In genomic region chr2:13438275-13438845, GRCm38 (mm10) we compare ENCODE assay signal across 20 mouse cellular contexts. TPM values are rescaled to one million over a fixed set of nuclear protein-coding genes. Genes with fewer than 3 reads are reported as not detected.
DNase-seq lines count a peak whose midpoint lies in the region; ATAC-seq and TF ChIP-seq lines count a peak whose summit lies in the region.
"Had no signal": no experiment of that assay in that cellular context is flagged by ENCODE, and none has a peak within 500 bp of the region (broad histone marks: within the 10 kb centered on the region; RNA-seq: fewer than 3 reads in every experiment).

No protein-coding gene starts in this region.

- no peak overlapping the region for H3K4me2 ChIP-seq in heart, postnatal 0 days (ENCODE audit: low read depth, low read length)
- H3K4me2 ChIP-seq: forebrain, embryonic 15.5 days; liver, embryonic 15.5 days; neural tube, embryonic 15.5 days had no signal

- 23% methylated on average over 3 of the region's 3 CpGs for WGBS in heart, adult 2 months
- 31% methylated on average over 3 of the region's 3 CpGs for WGBS in heart, postnatal 0 days

- TF ChIP-seq CTCF in heart, adult 2 months (IDR thresholded peaks at IDR 0.05), result no peak
- no peak for TF ChIP-seq CTCF in heart, postnatal 0 days (IDR thresholded peaks at IDR 0.05; ENCODE audit: low read depth)

- intact Hi-C loops in heart, adult 2 months (cut with DNase I), result no loop called here
- intact Hi-C loops in heart, postnatal 25 days (cut with DNase I), result no loop called here

- peaks cover 4% of the 10 kb centered on the region for H3K4me1 ChIP-seq in heart, adult 2 months (ENCODE audit: control insufficient read depth, insufficient read depth, low read length)
- H3K4me1 ChIP-seq in heart, postnatal 0 days (ENCODE audit: control insufficient read depth, insufficient read depth), result peaks cover 11% of the 10 kb centered on the region
- H3K4me1 ChIP-seq: forebrain, embryonic 15.5 days; liver, embryonic 15.5 days; neural tube, embryonic 15.5 days had no signal

- peak overlapping the region; percentile 60 for H3K27ac ChIP-seq in heart, adult 2 months
- H3K27ac ChIP-seq in heart, postnatal 0 days (ENCODE audit: low read depth), result peak overlapping the region; percentile 78
- H3K27ac ChIP-seq: forebrain, embryonic 15.5 days; liver, embryonic 15.5 days; neural tube, embryonic 15.5 days had no signal

- no peak for TF ChIP-seq POLR2A in heart, adult 2 months (IDR thresholded peaks at IDR 0.05; ENCODE audit: insufficient read depth, low read depth, low read length)

- no peak for TF ChIP-seq EP300 in heart, adult 2 months (IDR thresholded peaks at IDR 0.05; ENCODE audit: insufficient read depth, low read depth, low read length)
- no peak for TF ChIP-seq EP300 in heart, postnatal 0 days (IDR thresholded peaks at IDR 0.05; ENCODE audit: low read depth)

- H3K79me2 ChIP-seq in heart, adult 2 months (replicated peaks; ENCODE audit: control insufficient read depth, insufficient read depth, low read length), result no peaks in the 10 kb centered on the region

- no peaks in the 10 kb centered on the region for H3K27me3 ChIP-seq in heart, adult 2 months (ENCODE audit: control insufficient read depth, insufficient read depth, low read length)
- no peaks in the 10 kb centered on the region for H3K27me3 ChIP-seq in heart, postnatal 0 days (ENCODE audit: control insufficient read depth, insufficient read depth, low read length)
- H3K27me3 ChIP-seq: forebrain, embryonic 15.5 days; liver, embryonic 15.5 days; neural tube, embryonic 15.5 days had no signal

- H3K36me3 ChIP-seq in heart, adult 2 months (ENCODE audit: control insufficient read depth, insufficient read depth, low read length), result no peaks in the 10 kb centered on the region
- H3K36me3 ChIP-seq in heart, postnatal 0 days (replicated peaks; ENCODE audit: control insufficient read depth, insufficient read depth, low read length), result no peaks in the 10 kb centered on the region
- H3K36me3 ChIP-seq: forebrain, embryonic 15.5 days; liver, embryonic 15.5 days; neural tube, embryonic 15.5 days had no signal

- DNase-seq in heart, adult 2 months, result no peak
- DNase-seq in heart, postnatal 25 days (ENCODE audit: low spot score), result no peak
- peak; percentile 48 for DNase-seq in NIH3T3 (ENCODE audit: low read depth)
- peak; percentile 67 to 82 for DNase-seq in heart, adult 9 months (ENCODE audit: low spot score in 2 of 2)
- DNase-seq in heart, postnatal 0 days (ENCODE audit: low spot score), result peak; percentile 65
- DNase-seq in urinary bladder, postnatal 36 days (ENCODE audit: low spot score in 2 of 2), result no peak
- no peak for DNase-seq in adrenal gland, postnatal 14 days
- DNase-seq: adrenal gland, adult 2 months; cerebellum, adult 8-10 months; kidney, postnatal 4 days; lung, postnatal 14 days; right cerebral cortex, postnatal 14 days; thymus, adult 2 months had no signal

- no peak overlapping the region for H3K4me3 ChIP-seq in heart, adult 2 months
- H3K4me3 ChIP-seq in heart, postnatal 0 days (ENCODE audit: low read depth, low read length), result no peak overlapping the region
- H3K4me3 ChIP-seq: forebrain, embryonic 15.5 days; liver, embryonic 15.5 days; neural tube, embryonic 15.5 days had no signal

- no peaks in the 10 kb centered on the region for H3K9me3 ChIP-seq in heart, postnatal 0 days (replicated peaks; ENCODE audit: control insufficient read depth, low read length)
- H3K9me3 ChIP-seq: forebrain, embryonic 15.5 days; liver, embryonic 15.5 days; neural tube, embryonic 15.5 days had no signal

- H3K9ac ChIP-seq in heart, adult 2 months (ENCODE audit: low read depth, low read length), result no peak overlapping the region
- no peak overlapping the region for H3K9ac ChIP-seq in heart, postnatal 0 days (replicated peaks; ENCODE audit: low read depth, low read length)
- H3K9ac ChIP-seq: forebrain, embryonic 15.5 days; liver, embryonic 15.5 days; neural tube, embryonic 15.5 days had no signal

- ATAC-seq in heart, postnatal 0 days (ENCODE audit: insufficient read depth, low read depth), result peak; percentile 66
- ATAC-seq: forebrain, embryonic 15.5 days; hindbrain, embryonic 16.5 days; intestine, embryonic 16.5 days; midbrain, embryonic 16.5 days had no signal

RNA-seq across cellular contexts. Expression of gene Cubn, which starts 53.3 kb away (rescaled TPM):
- total RNA-seq in heart, adult 2 months (2021), result 1 to 10 TPM in 1 of 2 experiments, under 1 TPM in 1; 0.81 to 1.1 TPM
- polyA plus RNA-seq in heart, adult 2 months (2012; rRNA removed), result 0.27 and 0.47 TPM in 2 replicates
- total RNA-seq in heart, postnatal 25 days (2021), result 1 to 10 TPM in 1 of 2 experiments, under 1 TPM in 1; 0.94 to 1.2 TPM
- 0.73 and 1.5 TPM in 2 replicates for total RNA-seq in heart, postnatal 0 days (2014; rRNA removed; ENCODE audit: low replicate concordance)
- polyA plus RNA-seq in heart, postnatal 0 days (2015; fragmentation: Nextera tagmentation; extraction: Ambion mirVana), result 0.27 and 0.30 TPM in 2 replicates
- 0.41 and 0.90 TPM in 2 replicates for total RNA-seq in adrenal gland, postnatal 14 days (2021)
- total RNA-seq: granulocyte monocyte progenitor cell, adult 5-6 weeks had no signal

Comparison
In these comparisons a context has a peak if more than half of its experiments do, and no peak if none do; other contexts are left out.
1. DNase-seq: peak in NIH3T3 (single experiment), heart, adult 9 months (2 of 2) and heart, postnatal 0 days (single experiment); none in heart, adult 2 months (0 of 2), heart, postnatal 25 days (single experiment), urinary bladder, postnatal 36 days (0 of 2) and adrenal gland, postnatal 14 days (single experiment).